Comparison of ENCODE assay signal across 8 mouse cellular contexts in the genomic region with DNA sequence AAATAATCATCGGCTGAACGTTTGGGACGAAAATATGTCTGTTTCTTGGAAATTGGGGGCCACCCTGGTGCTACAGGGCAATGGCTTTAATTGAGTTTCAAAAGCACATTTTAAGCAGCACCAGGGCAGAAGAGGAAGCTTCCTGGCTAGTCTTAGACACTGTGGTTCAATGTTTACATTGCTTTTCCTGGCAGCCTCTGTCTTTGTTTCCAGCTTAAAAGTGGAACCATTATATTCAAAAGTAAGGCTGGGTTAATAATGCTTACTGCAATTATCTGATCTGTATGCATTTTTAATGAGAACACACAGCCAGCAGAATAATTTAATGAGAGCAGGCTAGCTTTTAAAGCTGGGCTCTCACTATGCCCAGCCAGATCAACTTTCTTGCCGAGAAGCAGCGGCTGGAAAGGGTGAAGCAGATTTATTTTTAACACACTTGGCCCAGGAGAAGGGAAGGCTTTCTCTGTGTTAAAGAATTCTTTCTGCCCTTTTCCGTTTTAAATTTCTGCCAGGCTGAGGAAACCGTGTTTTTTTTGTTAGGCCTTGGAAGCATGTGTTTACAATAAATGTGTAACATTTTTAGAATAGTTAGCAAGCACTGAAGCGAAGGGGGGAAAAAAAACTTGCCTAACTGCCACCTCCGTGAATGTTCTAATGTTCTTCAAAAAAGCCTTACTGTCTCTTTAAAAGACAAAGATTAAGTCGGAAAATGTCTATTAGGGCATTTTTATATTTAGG. TPM values are rescaled to one million over a fixed set of nuclear protein-coding genes. Genes with fewer than 3 reads are reported as not detected.
DNase-seq lines count a peak whose midpoint lies in the region; ATAC-seq and TF ChIP-seq lines count a peak whose summit lies in the region.

No protein-coding gene starts in this region.

- peak in 1 of 2 experiments; percentile 40 for DNase-seq in heart, adult 2 months
- no peak for DNase-seq in heart, postnatal 4 days
- DNase-seq in CH12.LX (ENCODE audit: extremely low read depth), result no peak
- no peak for DNase-seq in layer of hippocampus, postnatal 14 days (ENCODE audit: low spot score in 2 of 2)
- no peak for DNase-seq in frontal cortex, postnatal 10 days (ENCODE audit: low spot score in 2 of 2)

- no peaks in the 10 kb centered on the region for H3K27me3 ChIP-seq in heart, adult 2 months (ENCODE audit: control insufficient read depth, insufficient read depth, low read length)
- H3K27me3 ChIP-seq in CH12.LX (replicated peaks), result no peaks in the 10 kb centered on the region
- no peaks in the 10 kb centered on the region for H3K27me3 ChIP-seq in forebrain, embryonic 16.5 days (replicated peaks; ENCODE audit: control insufficient read depth, insufficient read depth, low read length)
- H3K27me3 ChIP-seq in liver, embryonic 12.5 days (replicated peaks), result no peaks in the 10 kb centered on the region
- H3K27me3 ChIP-seq in small intestine, adult 2 months (ENCODE audit: control insufficient read depth, insufficient read depth, low read length), result no peaks in the 10 kb centered on the region

- TF ChIP-seq CTCF in heart, adult 2 months (IDR thresholded peaks at IDR 0.05), result no peak
- TF ChIP-seq CTCF in CH12.LX (conservative IDR thresholded peaks at IDR 0.05 in 1 of 2, IDR thresholded peaks at IDR 0.05 in 1 of 2; ENCODE audit: low read depth in 2 of 2, low read length in 2 of 2), result no peak
- TF ChIP-seq CTCF in small intestine, adult 2 months (IDR thresholded peaks at IDR 0.05; ENCODE audit: extremely low read depth, insufficient read length, insufficient replicate concordance, low read depth, low read length), result no peak

- in situ Hi-C loops in CH12.LX (cut with MboI; ENCODE audit: low pct_ligation_motif_present, low pct_unique_long_range_greater_than_20kb, low sequenced_read_pairs), result loop anchor here (10.0 to 25.0 kb wide), 2 partner anchors 118 to 1589 kb away; no protein-coding TSS in a partner anchor

- peaks cover 20% of the 10 kb centered on the region for H3K4me1 ChIP-seq in heart, adult 2 months (ENCODE audit: control insufficient read depth, insufficient read depth, low read length)
- H3K4me1 ChIP-seq in CH12.LX (ENCODE audit: control insufficient read depth in 1 of 2, insufficient read depth in 2 of 2), result peaks cover 6 to 47% of the 10 kb centered on the region in 2 experiments
- H3K4me1 ChIP-seq in forebrain, embryonic 16.5 days (replicated peaks; ENCODE audit: control insufficient read depth, insufficient read depth, low read length), result peaks cover 43% of the 10 kb centered on the region
- H3K4me1 ChIP-seq in liver, embryonic 12.5 days, result peaks cover 56% of the 10 kb centered on the region
- H3K4me1 ChIP-seq in small intestine, adult 2 months (ENCODE audit: control insufficient read depth, insufficient read depth, insufficient read length, low read length), result peaks cover 13% of the 10 kb centered on the region

- intact Hi-C loops in heart, adult 2 months (cut with DNase I), result loop anchor here (1.0 to 5.0 kb wide), 2 partner anchors 20 to 61 kb away; no protein-coding TSS in a partner anchor

- H3K9ac ChIP-seq in heart, adult 2 months (ENCODE audit: low read depth, low read length), result peak overlapping the region; percentile 89
- peak overlapping the region; percentile 98 for H3K9ac ChIP-seq in CH12.LX (ENCODE audit: insufficient read depth, low read depth)
- peak overlapping the region; percentile 20 for H3K9ac ChIP-seq in forebrain, embryonic 16.5 days (replicated peaks; ENCODE audit: low read depth, low read length)
- peak overlapping the region; percentile 78 for H3K9ac ChIP-seq in liver, embryonic 12.5 days

- under 1% methylated on average over 10 of the region's 10 CpGs for WGBS in heart, adult 2 months
- 3% methylated on average over 10 of the region's 10 CpGs for WGBS in forebrain, embryonic 16.5 days
- 9% methylated on average over 10 of the region's 10 CpGs for WGBS in liver, embryonic 12.5 days (ENCODE audit: insufficient replicate concordance)
- WGBS in small intestine, adult 2 months, result under 1% methylated on average over 10 of the region's 10 CpGs

- H3K27ac ChIP-seq in heart, adult 2 months, result peak overlapping the region; percentile 92
- peak overlapping the region; percentile 51; the same call in 1 of the 2 replicates for H3K27ac ChIP-seq in CH12.LX (ENCODE audit: insufficient read depth, low read depth)
- peak overlapping the region; percentile 58 for H3K27ac ChIP-seq in forebrain, embryonic 16.5 days (ENCODE audit: low read length)
- peak overlapping the region; percentile 83 for H3K27ac ChIP-seq in liver, embryonic 12.5 days
- peak overlapping the region; percentile 96 for H3K27ac ChIP-seq in small intestine, adult 2 months (ENCODE audit: insufficient read depth, low read depth, low read length)

- no peak for TF ChIP-seq EP300 in heart, adult 2 months (IDR thresholded peaks at IDR 0.05; ENCODE audit: insufficient read depth, low read depth, low read length)
- TF ChIP-seq EP300 in CH12.LX (IDR thresholded peaks at IDR 0.05; ENCODE audit: low read length), result peak; percentile 23; the same call in 1 of the 2 replicates

- H3K4me2 ChIP-seq in CH12.LX (ENCODE audit: insufficient read depth, low read depth, poor library complexity, severe bottlenecking), result peak overlapping the region; percentile 71
- peak overlapping the region; percentile 57 for H3K4me2 ChIP-seq in forebrain, embryonic 16.5 days (ENCODE audit: low read length)
- peak overlapping the region; percentile 82 for H3K4me2 ChIP-seq in liver, embryonic 12.5 days

- peaks cover 5% of the 10 kb centered on the region for H3K79me2 ChIP-seq in heart, adult 2 months (replicated peaks; ENCODE audit: control insufficient read depth, insufficient read depth, low read length)
- peaks cover 46% of the 10 kb centered on the region for H3K79me2 ChIP-seq in CH12.LX (replicated peaks; ENCODE audit: control insufficient read depth, extremely low read depth, insufficient read depth, poor library complexity, severe bottlenecking)

- peaks cover 20% of the 10 kb centered on the region for H3K36me3 ChIP-seq in heart, adult 2 months (ENCODE audit: control insufficient read depth, insufficient read depth, low read length)
- peaks cover 0 to 6% of the 10 kb centered on the region in 2 experiments for H3K36me3 ChIP-seq in CH12.LX (replicated peaks in 1 of 2; ENCODE audit: control insufficient read depth in 1 of 2, insufficient read depth in 1 of 2, low read length in 1 of 2)
- H3K36me3 ChIP-seq in forebrain, embryonic 16.5 days (ENCODE audit: control insufficient read depth, insufficient read depth), result no peaks in the 10 kb centered on the region
- no peaks in the 10 kb centered on the region for H3K36me3 ChIP-seq in liver, embryonic 12.5 days
- H3K36me3 ChIP-seq in small intestine, adult 2 months (ENCODE audit: control insufficient read depth, insufficient read depth, low read length), result no peaks in the 10 kb centered on the region

- H3K9me3 ChIP-seq in CH12.LX (replicated peaks; ENCODE audit: low read length), result no peaks in the 10 kb centered on the region
- H3K9me3 ChIP-seq in forebrain, embryonic 16.5 days (ENCODE audit: control insufficient read depth, low read length), result no peaks in the 10 kb centered on the region
- no peaks in the 10 kb centered on the region for H3K9me3 ChIP-seq in liver, embryonic 12.5 days (replicated peaks)

- dilution Hi-C loops in CH12.LX (cut with MboI; ENCODE audit: extremely low pct_ligation_motif_present, extremely low pct_unique_long_range_greater_than_20kb, low sequenced_read_pairs), result no loop called here

- H3K4me3 ChIP-seq in heart, adult 2 months, result peak overlapping the region; percentile 70
- H3K4me3 ChIP-seq in CH12.LX (replicated peaks in 1 of 3; ENCODE audit: low read depth in 2 of 3, low read length in 2 of 3, poor library complexity in 1 of 3), result peak overlapping the region; percentile 52 to 78 (median 67)
- peak overlapping the region; percentile 64 for H3K4me3 ChIP-seq in forebrain, embryonic 16.5 days (replicated peaks; ENCODE audit: low read length)
- H3K4me3 ChIP-seq in liver, embryonic 12.5 days, result peak overlapping the region; percentile 76
- peak overlapping the region; percentile 57 for H3K4me3 ChIP-seq in small intestine, adult 2 months (ENCODE audit: low read depth, low read length)

- no peak for TF ChIP-seq POLR2A in heart, adult 2 months (IDR thresholded peaks at IDR 0.05; ENCODE audit: insufficient read depth, low read depth, low read length)
- TF ChIP-seq POLR2A in CH12.LX (IDR thresholded peaks at IDR 0.05; ENCODE audit: low read depth, low read length), result no peak
- no peak for TF ChIP-seq POLR2A in small intestine, adult 2 months (IDR thresholded peaks at IDR 0.05; ENCODE audit: low read depth, low read length)

- TF ChIP-seq RAD21 in CH12.LX (IDR thresholded peaks at IDR 0.05; ENCODE audit: low read depth, low read length), result no peak

- ATAC-seq in forebrain, embryonic 16.5 days, result peak; percentile 3; the same call in 1 of the 2 replicates
- no peak for ATAC-seq in liver, embryonic 12.5 days

TF ChIP-seq in CH12.LX, 34 proteins besides CTCF, POLR2A, EP300 and RAD21:
- TF ChIP-seq MEF2A (IDR thresholded peaks at IDR 0.05; ENCODE audit: borderline replicate concordance, low read depth, low read length) (0 out of 2 replicates have a peak, but pooled peaks have one; percentile 6), GABPA (IDR thresholded peaks at IDR 0.05; ENCODE audit: insufficient replicate concordance, low read depth, low read length) (no peak), BHLHE40 (IDR thresholded peaks at IDR 0.05; ENCODE audit: low read depth, low read length) (peak; percentile 16; the same call in 1 of the 2 replicates), MXI1 (IDR thresholded peaks at IDR 0.05; ENCODE audit: low read depth, low read length) (peak; percentile 24), SIN3A (IDR thresholded peaks at IDR 0.05; ENCODE audit: low read length) (0 out of 2 replicates have a peak, but pooled peaks have one; percentile 71), UBTF (IDR thresholded peaks at IDR 0.05; ENCODE audit: low read depth, low read length) (no peak), IRF4 (IDR thresholded peaks at IDR 0.05; ENCODE audit: low read depth, low read length) (0 out of 2 replicates have a peak, but pooled peaks have one; percentile 10), TBP (conservative IDR thresholded peaks at IDR 0.05; ENCODE audit: low read depth, low read length) (no peak)

RNA-seq across cellular contexts. Expression of gene Mbnl2, which starts 1.0 kb away (rescaled TPM):
- 100 to 1,000 TPM; 221 to 258 TPM for total RNA-seq in heart, adult 2 months (2021)
- polyA plus RNA-seq in heart, adult 2 months (2012; rRNA removed), result 91.1 and 133 TPM in 2 replicates
- 100 to 1,000 TPM; 193 TPM for total RNA-seq in heart, postnatal 4 days (2021)
- 19.6 and 23.9 TPM in 2 replicates for total RNA-seq in CH12.LX (2012; rRNA removed)
- total RNA-seq in CH12.LX (2014; rRNA removed), result 23.7 and 23.8 TPM in 2 replicates
- polyA plus RNA-seq in CH12.LX (2012; ENCODE audit: insufficient read length, low read depth), result 21.8 and 28.9 TPM in 2 replicates
- polyA plus RNA-seq in forebrain, embryonic 16.5 days (2015; fragmentation: Nextera tagmentation; extraction: Ambion mirVana), result 23.1 and 26.8 TPM in 2 replicates
- 19.3 and 20.2 TPM in 2 replicates for polyA plus RNA-seq in liver, embryonic 12.5 days (2016; fragmentation: Nextera tagmentation; extraction: Ambion mirVana)
- 29.8 and 41.7 TPM in 2 replicates for polyA plus RNA-seq in small intestine, adult 2 months (2012; rRNA removed)
- 100 to 1,000 TPM; 201 to 204 TPM for total RNA-seq in layer of hippocampus, postnatal 14 days (2021)

Comparison
In these comparisons a context has a peak if more than half of its experiments do, and no peak if none do; other contexts are left out.
1. H3K9ac ChIP-seq: peak in every context shown above with its lines; median percentile 98 in CH12.LX; 89 in heart, adult 2 months; 78 in liver, embryonic 12.5 days; 20 in forebrain, embryonic 16.5 days.